16 mouse cellular contexts compared by ENCODE assay signal in genomic region chr5:75597316-75597715, GRCm38 (mm10).
"Had no signal": no experiment of that assay in that cellular context is flagged by ENCODE, and none has a peak within 500 bp of the region (broad histone marks: within the 10 kb centered on the region; RNA-seq: fewer than 3 reads in every experiment).

No protein-coding gene starts in this region.

- DNase-seq: kidney, postnatal 25 days; layer of hippocampus, adult 9-11 months; liver, embryonic 13.5 days; lung, embryonic 14.5 days; right cerebral cortex, adult 18-20 months; right cerebral cortex, postnatal 14 days; right cerebral cortex, postnatal 4 days; thymus, adult 2 months; thymus, postnatal 14 days had no signal

- H3K4me3 ChIP-seq: layer of hippocampus, adult 2 months; liver, embryonic 13.5 days; midbrain, embryonic 12.5 days; midbrain, embryonic 15.5 days; neural tube, embryonic 12.5 days; neural tube, embryonic 15.5 days had no signal

- ATAC-seq: midbrain, embryonic 15.5 days had no signal

- H3K4me2 ChIP-seq: liver, embryonic 13.5 days; lung, embryonic 14.5 days; midbrain, embryonic 12.5 days; midbrain, embryonic 15.5 days; neural tube, embryonic 12.5 days; neural tube, embryonic 15.5 days had no signal

- H3K9ac ChIP-seq: liver, embryonic 13.5 days; lung, embryonic 14.5 days; midbrain, embryonic 12.5 days; midbrain, embryonic 15.5 days; neural tube, embryonic 12.5 days; neural tube, embryonic 15.5 days had no signal

- H3K9me3 ChIP-seq: liver, embryonic 13.5 days; midbrain, embryonic 12.5 days; midbrain, embryonic 15.5 days; neural tube, embryonic 12.5 days; neural tube, embryonic 15.5 days had no signal

- H3K36me3 ChIP-seq: liver, embryonic 13.5 days; midbrain, embryonic 12.5 days; midbrain, embryonic 15.5 days; neural tube, embryonic 12.5 days; neural tube, embryonic 15.5 days had no signal

- H3K27me3 ChIP-seq: liver, embryonic 13.5 days; midbrain, embryonic 15.5 days; neural tube, embryonic 12.5 days; neural tube, embryonic 15.5 days had no signal

- H3K27ac ChIP-seq: layer of hippocampus, adult 2 months; liver, embryonic 13.5 days; macrophage; midbrain, embryonic 12.5 days; midbrain, embryonic 15.5 days; neural tube, embryonic 12.5 days; neural tube, embryonic 15.5 days; stomach, postnatal 0 days had no signal
